Mouse (Mus musculus) bone marrow, adult 2 months (tissue): Measurements from ENCODE around the gene Gpatch2l.

Source experiments
- CTCF ChIP-seq: fragments of 200-500 bp; IDR thresholded peaks from 2 replicates; pipeline ENCODE4 v1.5.1; 2011; ENCODE audit warnings: low read length, control low read depth; ENCODE audit not compliant: control insufficient read depth, insufficient read depth
- POLR2A ChIP-seq: fragments of 200-500 bp; IDR thresholded peaks from 2 replicates; pipeline ENCODE4 v1.6.1; 2011; ENCODE audit warnings: low read depth, mild to moderate bottlenecking, control low read depth, low read length, borderline replicate concordance; ENCODE audit not compliant: control insufficient read depth

GRCm38 (mm10) chr12:86331248-86331647, 89.6 kb downstream of the Gpatch2l start:
- no peak for TF ChIP-seq CTCF
- TF ChIP-seq POLR2A = no peak
